Mouse (Mus musculus) A20 (cell line): ENCODE measurements around the gene Scgb3a1.

Source experiments
- DNase-seq: peaks from one replicate; pipeline ENCODE4 v3.0.0-alpha.2; 2011; ENCODE audit warnings: low read depth, low spot score

Gene Scgb3a1

DNA sequence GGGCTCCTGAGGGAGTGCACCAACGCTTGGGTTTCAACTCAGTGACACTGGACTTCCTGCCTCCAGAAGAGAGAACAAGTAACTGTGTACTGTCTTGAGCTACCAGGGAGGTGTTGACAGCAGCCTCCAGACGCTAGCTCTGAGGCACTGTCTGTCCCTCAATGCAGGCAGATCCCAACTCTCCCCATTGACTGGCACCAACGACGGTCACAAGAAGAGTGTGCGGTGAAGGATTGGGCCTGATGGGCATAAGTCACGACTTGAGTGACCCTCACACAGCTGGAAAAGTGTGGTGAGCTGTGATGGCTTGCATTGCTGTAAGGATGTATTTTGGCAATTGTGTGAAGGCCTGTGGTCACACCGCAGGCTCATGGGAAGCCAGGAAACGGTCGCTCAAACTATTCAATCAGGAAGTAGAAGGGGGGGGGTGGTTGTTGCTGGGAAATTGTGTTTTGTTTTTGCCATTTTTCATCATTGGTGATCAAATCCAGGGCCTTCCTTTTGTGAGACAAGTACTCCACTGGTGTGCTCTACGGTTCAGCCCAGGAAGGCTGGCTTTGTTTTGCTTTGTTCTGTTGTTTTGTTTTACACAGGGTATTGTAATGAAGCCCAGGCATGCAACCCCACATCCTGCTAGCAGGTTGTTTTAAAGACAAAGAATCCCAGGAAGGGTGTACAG is 4.5 kb upstream of the Scgb3a1 start:
- DNase-seq, result no peak

DNA sequence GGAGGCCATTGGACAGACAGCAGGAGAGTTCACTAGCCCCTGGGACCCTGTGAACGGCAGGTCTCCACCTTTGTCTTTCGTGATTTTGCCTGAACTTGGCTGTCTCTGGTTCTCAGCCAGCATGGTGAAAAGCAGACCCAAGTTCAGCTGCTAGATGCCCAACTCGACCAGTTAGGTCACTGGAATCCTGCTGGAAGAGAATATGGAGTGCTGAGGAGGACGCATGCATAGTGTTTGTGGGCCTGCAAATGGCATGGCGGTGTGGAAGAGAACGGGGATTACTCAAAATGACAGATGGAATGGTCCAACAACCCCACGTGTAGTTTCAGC is 4.0 kb upstream of the Scgb3a1 start:
- DNase-seq, result no peak

DNA sequence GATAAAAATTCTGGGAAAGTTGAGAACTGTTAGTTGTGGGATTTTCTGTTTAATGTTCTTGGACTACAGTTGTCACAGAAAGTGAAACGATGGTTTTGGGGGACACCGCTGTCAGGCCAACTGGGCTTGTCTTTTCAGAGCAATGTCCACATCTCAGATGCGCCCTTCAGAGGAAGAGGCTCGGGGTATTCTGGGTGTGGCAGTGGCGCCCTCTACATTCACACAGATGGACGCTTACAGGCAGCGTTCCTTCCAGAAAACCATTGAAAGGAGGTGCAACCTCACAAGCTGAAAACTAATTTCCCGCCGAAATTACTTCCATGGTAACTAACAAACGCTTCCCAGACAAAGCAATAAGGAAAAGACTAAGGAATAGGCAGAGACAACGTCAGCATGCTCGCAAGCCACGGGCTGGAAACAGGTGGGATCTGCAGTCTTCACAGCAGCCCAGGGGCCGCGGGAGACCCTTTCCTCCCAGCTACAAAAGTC is 1.1 kb upstream of the Scgb3a1 start:
- DNase-seq, result peak; percentile 30

DNA sequence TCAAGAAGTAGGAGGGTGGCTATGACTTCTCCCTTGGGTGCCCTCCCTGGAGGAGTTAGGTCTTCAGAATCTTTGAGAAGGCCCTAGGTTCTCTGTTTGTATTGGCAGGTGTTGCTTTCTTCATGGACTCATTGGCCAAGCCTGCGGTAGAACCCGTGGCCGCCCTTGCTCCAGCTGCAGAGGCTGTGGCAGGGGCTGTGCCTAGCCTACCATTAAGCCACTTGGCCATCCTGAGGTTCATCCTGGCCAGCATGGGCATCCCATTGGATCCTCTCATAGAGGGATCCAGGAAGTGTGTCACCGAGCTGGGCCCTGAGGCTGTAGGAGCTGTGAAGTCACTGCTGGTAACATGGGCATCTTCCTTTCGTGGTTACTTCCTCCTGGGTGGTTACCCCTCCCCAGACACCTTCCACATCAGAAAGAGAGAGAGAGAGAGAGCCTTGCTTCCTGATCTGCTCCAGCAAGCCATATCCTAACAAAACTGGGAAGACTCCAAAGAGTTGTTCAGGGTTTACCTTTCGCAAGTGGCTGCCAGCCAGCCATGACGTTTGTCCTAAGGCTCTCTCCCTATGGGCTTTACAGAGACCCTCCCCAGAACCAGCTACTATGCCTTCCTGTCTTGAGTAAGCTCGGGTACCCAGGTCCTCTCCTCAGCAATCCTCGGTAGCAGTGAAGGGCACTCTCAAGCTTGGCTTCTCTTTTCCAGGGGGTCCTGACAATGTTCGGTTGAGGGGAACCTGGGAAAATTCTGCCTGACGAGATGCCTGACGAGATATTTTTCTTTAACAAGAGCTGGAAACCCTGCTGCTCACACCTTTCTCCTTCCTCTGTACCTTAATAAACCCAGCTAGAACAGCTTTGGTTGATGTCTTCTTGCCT is 1.1 kb downstream of the Scgb3a1 start:
- DNase-seq, result no peak

DNA sequence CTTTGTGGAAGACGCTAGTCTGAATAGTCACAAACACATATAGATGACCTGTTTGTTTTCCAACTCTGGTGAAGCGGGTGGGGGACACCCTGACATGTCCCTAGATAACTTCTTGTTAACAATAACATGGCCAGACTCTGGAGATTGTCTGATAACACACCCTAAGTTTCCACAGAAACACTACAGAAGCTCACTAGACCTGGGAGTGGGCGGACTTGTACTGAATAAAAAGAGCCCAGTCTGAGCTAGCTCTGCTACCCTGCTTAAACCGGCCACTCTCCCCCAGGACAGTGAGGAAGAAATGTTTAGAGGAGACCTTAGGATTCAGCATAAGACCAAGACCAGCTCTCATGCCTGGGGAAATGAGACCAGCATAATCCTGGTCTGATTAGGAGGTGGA is 2.1 kb downstream of the Scgb3a1 start:
- DNase-seq, result peak; percentile 31

DNA sequence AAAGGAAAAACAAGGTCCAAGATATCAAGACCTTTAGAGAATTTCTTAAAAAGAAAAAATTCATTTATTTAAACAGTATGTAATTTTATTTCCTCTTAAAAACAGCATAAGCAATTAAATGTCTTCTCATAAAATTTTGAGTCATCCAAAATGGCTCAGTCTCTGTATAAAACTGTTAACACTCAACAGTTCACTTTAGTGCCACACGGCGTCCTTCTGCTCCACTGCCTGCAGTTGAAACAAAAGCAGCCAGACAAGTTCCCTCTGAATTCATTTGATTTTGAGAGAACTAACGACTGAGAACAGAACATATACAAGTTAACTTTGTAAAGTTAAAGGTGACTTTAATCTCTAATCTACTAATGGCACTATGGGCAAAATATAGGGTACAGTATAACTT is 10.0 kb downstream of the Scgb3a1 start:
- no peak for DNase-seq

DNA sequence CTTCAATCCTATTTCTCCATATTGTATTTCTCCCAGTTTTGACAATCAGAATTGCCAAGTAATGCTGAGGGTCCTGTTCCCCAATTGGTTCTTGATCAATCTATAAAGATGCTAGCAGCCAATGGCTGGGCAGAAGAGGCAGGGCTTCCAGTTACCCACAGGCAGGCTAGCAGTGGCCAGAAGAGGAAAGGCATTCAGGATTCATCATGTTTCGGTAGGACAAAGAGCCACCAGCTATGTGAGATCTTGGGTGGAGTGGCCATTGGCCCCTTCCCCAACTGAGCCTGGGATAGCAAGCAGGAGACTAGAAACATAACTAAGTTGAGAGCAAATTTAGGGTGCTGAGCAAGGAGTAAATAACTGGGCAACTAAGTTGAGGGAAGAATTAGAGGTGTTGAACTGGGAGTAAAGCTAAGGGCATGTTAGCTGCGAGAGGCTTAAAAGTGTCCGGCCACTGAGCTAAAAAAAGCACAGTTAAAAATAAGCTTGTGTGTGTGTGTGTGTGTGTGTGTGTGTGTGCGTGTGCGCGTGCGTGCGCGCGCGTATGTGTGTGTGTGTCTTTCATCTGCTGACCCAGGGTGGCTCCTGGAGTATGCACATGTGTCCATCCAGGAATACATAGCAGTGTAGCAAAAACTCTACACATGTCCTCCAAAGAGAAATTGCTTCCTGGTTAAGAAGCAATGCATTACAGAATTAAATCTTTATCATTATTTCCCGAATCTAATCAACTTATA is 21.0 kb downstream of the Scgb3a1 start:
- no peak for DNase-seq

DNA sequence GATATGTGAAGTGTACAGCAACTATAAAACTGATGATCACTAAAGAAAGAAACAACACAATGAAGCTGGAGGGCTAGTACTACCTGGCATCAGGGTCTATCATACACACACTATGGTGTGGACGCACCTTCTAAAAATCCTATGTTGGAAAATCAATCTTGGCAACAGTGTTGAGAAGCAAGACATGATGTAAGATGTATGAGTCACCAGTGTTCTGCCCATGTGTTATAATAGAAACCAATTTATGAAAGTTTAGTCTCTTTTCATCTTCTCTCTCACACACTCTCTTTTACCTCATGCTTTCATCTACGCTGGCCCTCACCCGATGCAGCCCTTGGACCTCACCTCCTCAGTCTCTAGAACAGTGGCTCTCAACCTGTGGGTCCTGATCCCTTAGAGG is 31.6 kb downstream of the Scgb3a1 start:
- DNase-seq, result no peak

DNA sequence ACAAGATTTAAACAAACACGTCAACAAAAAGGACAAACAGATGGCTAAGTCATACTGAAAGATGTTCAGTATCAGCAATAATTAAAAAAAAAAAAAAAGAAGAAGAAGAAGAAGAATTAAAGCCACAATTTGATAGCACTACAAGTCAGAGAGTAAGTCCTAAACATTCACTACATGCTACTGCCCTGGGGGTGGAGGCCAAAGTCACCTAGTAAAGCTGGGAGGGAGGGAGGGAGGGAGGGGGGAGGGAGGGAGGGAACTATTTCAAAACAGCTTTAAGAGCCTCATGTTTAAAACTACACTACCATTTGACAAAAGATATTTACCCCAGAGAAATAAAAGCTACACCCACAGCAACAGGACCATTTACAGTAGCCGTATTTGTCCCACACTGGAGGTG is 32.3 kb downstream of the Scgb3a1 start:
- no peak for DNase-seq

DNA sequence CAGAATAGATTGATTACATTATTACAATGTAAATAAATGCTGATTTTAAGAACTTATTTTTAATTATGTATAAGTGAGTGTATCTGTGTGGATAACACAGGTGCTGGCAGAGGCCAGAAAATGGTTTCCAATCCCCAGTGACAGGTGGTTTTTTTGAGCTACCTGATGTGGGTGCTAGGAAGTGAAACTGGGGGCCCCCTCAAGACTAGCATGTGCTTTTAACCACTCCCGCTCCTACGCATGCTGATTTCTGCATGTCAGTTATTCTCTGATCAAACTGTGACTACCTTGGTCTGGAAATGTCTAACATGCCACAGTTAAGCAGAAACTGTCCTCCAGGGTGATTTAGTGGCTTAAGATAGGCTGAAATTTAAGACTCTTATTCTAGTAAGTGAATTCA is 33.1 kb downstream of the Scgb3a1 start:
- DNase-seq, result peak; percentile 88

DNA sequence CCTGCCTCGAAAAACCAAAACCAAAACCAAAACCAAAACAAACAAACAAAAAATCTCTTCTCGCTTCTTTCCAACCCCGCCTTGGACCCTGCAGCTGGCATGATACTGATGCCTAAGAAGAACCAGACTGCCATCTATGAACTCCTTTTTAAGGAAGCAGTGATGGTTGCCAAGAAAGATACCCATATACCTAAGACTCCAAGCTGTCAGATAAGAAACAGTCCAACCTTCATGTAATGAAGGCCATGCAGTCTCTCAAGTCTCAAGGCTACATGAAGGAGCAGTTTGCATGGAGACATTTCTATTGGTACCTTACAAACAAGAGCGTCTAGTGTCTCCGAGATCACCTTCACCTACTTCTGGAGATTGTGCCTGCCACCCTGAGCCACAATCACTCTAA is 34.4 kb downstream of the Scgb3a1 start:
- peak; percentile 64 for DNase-seq

DNA sequence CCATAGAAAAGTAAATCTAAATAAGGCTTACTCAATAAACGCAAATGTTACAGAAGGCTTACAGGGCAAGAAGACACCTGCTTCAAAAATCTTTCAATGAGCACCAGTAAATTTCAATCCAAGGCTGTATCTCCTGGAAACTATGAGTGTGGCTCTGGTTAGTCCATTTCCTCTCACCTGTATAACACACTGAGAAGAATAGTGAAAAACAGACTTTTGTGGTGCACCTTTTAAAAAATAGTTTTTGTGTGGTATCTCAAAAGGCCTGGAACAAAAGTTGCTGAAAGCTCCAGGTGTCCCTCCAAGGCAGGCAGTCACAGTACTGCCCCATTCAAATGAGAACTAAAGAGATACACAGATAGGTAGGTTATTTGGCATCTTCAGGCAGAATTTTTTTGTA is 35.7 kb downstream of the Scgb3a1 start:
- no peak for DNase-seq

DNA sequence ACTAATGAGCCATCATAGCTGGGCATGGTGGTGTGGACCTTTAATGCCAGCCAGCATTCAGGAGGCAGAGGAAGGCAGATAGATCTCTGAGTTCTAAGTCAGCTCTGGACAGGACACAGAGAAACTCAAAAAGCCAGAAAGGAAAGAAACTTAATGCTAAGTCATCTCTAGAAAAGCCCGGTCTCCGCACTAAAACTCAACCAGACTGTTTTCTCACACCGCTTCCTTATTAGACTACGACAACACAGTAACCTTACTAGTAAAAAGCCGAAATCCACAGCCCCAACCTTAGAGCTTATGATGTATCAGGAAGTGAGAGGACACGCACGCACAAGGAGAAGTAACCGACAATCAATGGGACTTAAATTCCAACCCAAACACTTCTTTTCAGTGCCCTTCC is 38.6 kb downstream of the Scgb3a1 start:
- DNase-seq, result no peak

DNA sequence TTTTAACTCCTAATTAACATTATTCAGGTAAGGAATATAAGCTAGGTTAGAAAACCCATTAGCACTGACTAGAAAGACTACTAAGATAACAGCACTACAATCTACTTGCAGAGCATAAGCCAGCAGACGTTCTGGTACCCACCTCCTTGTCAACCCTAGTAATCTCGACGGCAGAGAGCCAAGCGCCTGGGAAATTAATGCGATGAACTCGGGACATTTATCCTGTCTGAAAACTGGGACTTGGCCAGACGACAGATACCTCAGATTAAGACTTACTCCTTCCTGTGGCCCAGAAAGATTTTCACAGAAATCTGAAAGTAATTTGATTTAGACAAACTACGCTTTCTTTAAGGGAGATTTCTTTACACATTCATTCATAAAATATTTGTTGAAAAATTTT is 41.4 kb downstream of the Scgb3a1 start:
- no peak for DNase-seq

DNA sequence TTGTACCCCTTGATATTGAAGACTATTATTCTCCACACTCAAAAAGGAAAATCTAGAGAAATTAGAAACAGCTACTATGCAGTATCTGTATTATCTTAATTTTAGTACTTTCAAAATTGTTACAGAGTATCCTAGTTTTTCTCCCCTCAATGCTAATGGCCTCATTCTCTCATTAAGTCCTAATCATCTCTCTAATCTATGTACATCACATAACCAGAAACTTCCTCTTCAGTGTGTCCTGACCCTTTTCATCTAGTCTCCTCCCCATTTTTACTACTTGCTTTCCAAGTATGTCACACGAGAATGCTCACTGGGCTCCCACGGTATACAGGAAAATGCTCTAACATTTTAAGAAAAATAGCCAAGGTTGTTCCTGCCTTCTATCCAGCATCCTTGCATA is 44.4 kb downstream of the Scgb3a1 start:
- DNase-seq, result no peak

DNA sequence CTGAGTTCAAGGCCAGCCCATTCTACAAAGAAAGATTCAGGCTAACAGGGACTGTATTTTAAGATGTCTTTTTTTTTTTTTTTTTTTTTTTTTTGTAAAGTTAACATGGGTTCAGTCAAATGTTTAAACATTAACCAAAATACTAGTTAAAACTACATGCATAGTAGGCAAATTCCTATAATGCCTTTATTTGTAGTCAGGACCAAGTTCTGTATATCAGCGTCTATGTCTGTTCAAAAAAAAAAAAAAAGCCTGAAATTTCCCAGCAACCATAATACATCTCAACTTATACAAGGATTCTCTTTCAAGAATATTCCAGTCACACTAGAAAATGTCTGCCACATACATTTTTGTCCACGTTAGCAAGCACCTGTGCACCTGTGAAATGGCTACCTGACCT is 47.3 kb downstream of the Scgb3a1 start:
- no peak for DNase-seq

DNA sequence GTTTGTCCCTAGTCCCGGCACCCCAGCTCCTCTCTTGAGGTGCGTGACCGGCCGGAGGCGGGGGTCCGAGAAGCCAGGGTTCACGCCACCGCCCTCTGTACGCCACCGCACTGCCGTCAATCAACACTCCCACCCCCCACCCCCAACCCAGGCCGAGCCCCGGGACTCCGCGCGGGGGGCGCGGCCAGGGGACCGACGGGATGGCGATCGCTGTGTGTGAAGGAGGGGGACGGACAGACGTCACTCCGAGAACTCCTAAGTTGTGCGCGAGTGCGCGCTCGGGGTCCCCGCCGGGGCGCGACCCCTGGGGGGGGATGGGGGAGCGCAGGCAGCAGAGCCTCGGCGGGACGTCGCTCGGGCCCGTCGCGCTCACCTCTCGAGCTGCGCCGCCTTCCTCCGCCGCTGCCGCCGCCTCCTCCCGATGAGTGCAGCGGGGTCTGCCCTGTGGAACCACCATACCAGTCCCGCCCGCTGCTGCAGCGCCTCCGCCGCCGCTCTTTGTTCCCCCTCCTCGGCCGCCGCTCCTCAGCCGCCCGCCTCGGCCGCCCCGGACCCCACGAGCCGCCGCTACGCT is 48.7 kb downstream of the Scgb3a1 start:
- peak; percentile 60 for DNase-seq

DNA sequence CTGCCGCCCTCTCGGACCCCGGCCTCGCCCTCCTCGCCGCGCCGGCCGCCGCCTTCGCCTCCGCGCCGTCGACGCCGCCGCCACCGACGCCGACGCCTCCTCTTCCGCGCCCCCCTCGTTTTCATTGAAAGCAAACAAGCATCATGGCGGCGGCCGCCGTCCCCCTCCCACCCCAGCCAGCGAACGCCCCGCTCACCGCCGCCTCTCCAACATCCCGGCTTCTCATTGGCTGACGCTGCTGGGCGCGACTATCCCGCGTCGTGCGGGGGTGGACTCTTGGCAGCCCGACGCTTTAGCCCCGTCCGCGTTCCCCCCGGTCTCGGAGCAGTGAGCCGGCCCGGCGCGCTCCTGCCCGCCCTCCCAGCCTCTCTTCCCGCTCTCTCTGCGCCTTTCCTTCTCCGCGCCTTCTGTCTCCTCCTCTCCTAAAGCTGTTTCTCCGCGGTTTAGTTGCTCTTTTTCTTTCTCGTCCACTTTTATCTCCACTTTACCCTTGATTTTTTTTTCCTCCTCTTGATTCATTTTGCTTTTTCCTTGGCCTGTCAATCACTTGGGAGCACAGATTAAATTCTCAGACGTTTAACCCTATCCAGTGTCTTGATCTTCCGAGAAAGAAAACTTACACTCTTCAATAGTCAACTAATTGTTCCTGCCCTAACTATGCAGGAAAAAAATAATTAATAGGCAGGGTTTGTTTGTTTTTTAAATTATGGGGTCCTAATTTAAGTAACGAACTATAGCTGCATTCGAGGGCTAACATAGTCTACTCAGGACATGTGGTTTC is 49.3 kb downstream of the Scgb3a1 start, which contains the start of gene Cnot6:
Gene Cnot6 (minus strand): TSS at position 169 of the 781 bp plus-strand sequence.
- peak; percentile 99 for DNase-seq

DNA sequence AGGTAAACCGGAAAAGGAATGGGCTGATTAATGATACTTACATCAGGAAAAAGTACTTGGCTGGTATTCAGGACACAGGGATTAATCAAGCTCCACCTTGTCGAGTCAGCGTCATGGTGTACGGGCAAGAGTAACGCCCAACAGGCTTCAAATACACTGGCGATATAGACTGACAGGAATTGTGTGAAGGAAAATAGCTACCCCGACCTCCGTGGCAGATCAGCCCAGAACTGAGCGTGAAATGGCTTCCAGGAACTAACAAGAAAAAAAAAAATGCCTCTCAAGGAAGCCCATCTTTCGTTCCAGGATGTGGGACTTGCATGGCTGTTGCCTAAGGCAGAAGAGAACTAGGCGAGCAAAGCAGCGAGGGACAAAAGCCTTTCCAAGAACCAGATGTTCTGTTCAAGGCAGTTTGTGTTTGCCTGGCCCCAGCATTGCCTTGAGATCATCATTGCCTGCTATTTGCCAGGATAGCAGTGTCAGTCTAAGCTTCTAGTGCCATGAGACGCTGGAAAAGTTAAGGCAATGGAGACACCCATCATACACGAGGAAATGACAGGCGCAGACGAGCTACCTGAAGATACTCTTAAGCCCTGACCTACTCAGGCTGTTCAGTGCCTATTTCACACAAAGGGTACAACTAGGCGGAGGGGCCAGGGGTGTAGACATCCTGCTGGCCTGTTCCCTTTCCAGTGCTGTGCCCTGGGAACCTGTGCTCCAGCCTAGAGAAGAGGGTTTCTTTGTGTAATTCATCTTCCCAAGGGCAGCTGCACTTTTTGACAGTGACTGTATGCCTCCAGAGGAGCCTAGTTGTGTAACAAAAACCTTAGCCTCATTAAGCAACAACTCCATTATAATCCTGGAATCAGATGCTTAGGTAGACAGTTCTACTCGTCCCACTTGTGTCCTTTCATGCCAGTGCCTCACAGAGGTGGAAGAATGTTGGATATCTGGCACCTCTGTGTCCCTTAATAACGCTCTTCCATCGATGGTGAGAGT is 50.2 kb downstream of the Scgb3a1 start:
- no peak for DNase-seq
